Mouse (Mus musculus) heart, embryonic 12.5 days (tissue): ENCODE results near the gene Magi2. TPM values are rescaled to one million over a fixed set of nuclear protein-coding genes. Genes with fewer than 3 reads are reported as not detected.

ENCODE experiments used
- ATAC-seq: fragments of 200-750 bp; cut with Nextera tagmentation; 2 replicates; pipeline ENCODE4 v1.8.0; 2017; ENCODE audit warnings: moderate TSS enrichment, moderate library complexity; ENCODE audit not compliant: insufficient number of reproducible peaks, low FRiP score
- H3K27ac ChIP-seq: fragments of 300-500 bp; sonication (generic); 2 replicates; pipeline ENCODE4 v1.5.1; 2016; ENCODE audit warnings: mild to moderate bottlenecking, moderate library complexity; ENCODE audit not compliant: poor library complexity, severe bottlenecking
- H3K27me3 ChIP-seq: fragments of 300-500 bp; sonication (generic); replicated peaks from 2 replicates; pipeline ENCODE4 v1.6.1; 2016; ENCODE audit warnings: mild to moderate bottlenecking, moderate library complexity
- H3K36me3 ChIP-seq: fragments of 300-500 bp; sonication (generic); 2 replicates; pipeline ENCODE4 v1.6.1; 2016; ENCODE audit warnings: mild to moderate bottlenecking, moderate library complexity
- H3K4me1 ChIP-seq: fragments of 300-500 bp; sonication (generic); replicated peaks from 2 replicates; pipeline ENCODE4 v1.6.1; 2016; ENCODE audit warnings: mild to moderate bottlenecking
- H3K4me2 ChIP-seq: fragments of 300-500 bp; sonication (generic); 2 replicates; pipeline ENCODE4 v1.6.1; 2016; ENCODE audit warnings: mild to moderate bottlenecking, moderate library complexity
- H3K4me3 ChIP-seq: fragments of 300-500 bp; sonication (generic); 2 replicates; pipeline ENCODE4 v1.5.1; 2016; ENCODE audit warnings: mild to moderate bottlenecking
- H3K9ac ChIP-seq: fragments of 300-500 bp; sonication (generic); 2 replicates; pipeline ENCODE4 v1.6.1; 2016; ENCODE audit warnings: mild to moderate bottlenecking, moderate library complexity
- H3K9me3 ChIP-seq: fragments of 300-500 bp; sonication (generic); replicated peaks from 2 replicates; pipeline ENCODE4 v1.6.1; 2016; ENCODE audit warnings: mild to moderate bottlenecking, moderate library complexity
- WGBS: fragments of 180-500 bp; shearing (Covaris S2); methylation state at CpG from one replicate; pipeline ENCODE4 v1.1.7; 2016; 5-methylcytosine and 5-hydroxymethylcytosine counted together
- polyA plus RNA-seq: library from polyadenylated mRNA; unstranded; fragments of >200 nt; fragmentation: Nextera tagmentation; extraction: Ambion mirVana; gene quantifications from 2 replicates; pipeline ENCODE4 v1.2.1, GENCODE M21; 2016

Magi2 gene
- polyA plus RNA-seq, 1 experiment from 2014 or later: 3.9 TPM

- no peak overlapping the region for H3K9ac ChIP-seq
- no peaks in the 10 kb centered on the region for H3K36me3 ChIP-seq
- no peak overlapping the region for H3K4me2 ChIP-seq
- no peaks in the 10 kb centered on the region for H3K27me3 ChIP-seq
- 69% methylated on average over 3 of the region's 3 CpGs for WGBS
- no peaks in the 10 kb centered on the region for H3K4me1 ChIP-seq
- H3K4me3 ChIP-seq: no peak overlapping the region
- no peak for ATAC-seq
- H3K27ac ChIP-seq: no peak overlapping the region
- no peaks in the 10 kb centered on the region for H3K9me3 ChIP-seq
Measured at GRCm38 (mm10) chr5:20068921-20069486, 842.2 kb downstream of the Magi2 start.

- Histone ChIP-seq H3K27me3 (no peaks in the 10 kb centered on the region), H3K4me3 (no peak overlapping the region), H3K36me3 (no peaks in the 10 kb centered on the region), H3K9ac (no peak overlapping the region), H3K4me2 (no peak overlapping the region), H3K4me1 (no peaks in the 10 kb centered on the region), H3K9me3 (no peaks in the 10 kb centered on the region), H3K27ac (no peak overlapping the region)
- 72% methylated on average over 5 of the region's 5 CpGs for WGBS
- ATAC-seq: no peak
Measured at GRCm38 (mm10) chr5:20074101-20074500, 847.3 kb downstream of the Magi2 start.

GRCm38 (mm10) chr5:20074867-20075266 lies 848.0 kb downstream of the Magi2 start:
- 73% methylated on average over 4 of the region's 4 CpGs for WGBS
- Histone ChIP-seq H3K4me2 (no peak overlapping the region), H3K9ac (no peak overlapping the region), H3K4me1 (no peaks in the 10 kb centered on the region), H3K4me3 (no peak overlapping the region), H3K9me3 (no peaks in the 10 kb centered on the region), H3K27ac (no peak overlapping the region), H3K27me3 (no peaks in the 10 kb centered on the region), H3K36me3 (no peaks in the 10 kb centered on the region)
- ATAC-seq: no peak

GRCm38 (mm10) chr5:20078931-20079330 lies 852.1 kb downstream of the Magi2 start:
- Histone ChIP-seq H3K36me3 (no peaks in the 10 kb centered on the region), H3K27ac (no peak overlapping the region), H3K4me3 (no peak overlapping the region), H3K4me2 (no peak overlapping the region), H3K4me1 (no peaks in the 10 kb centered on the region), H3K9ac (no peak overlapping the region), H3K27me3 (no peaks in the 10 kb centered on the region), H3K9me3 (no peaks in the 10 kb centered on the region)
- 76% methylated on average over 7 of the region's 7 CpGs for WGBS
- ATAC-seq: no peak

- no peak for ATAC-seq
- no peaks in the 10 kb centered on the region for H3K27me3 ChIP-seq
- no peaks in the 10 kb centered on the region for H3K9me3 ChIP-seq
- no peak overlapping the region for H3K27ac ChIP-seq
- no peaks in the 10 kb centered on the region for H3K4me1 ChIP-seq
- H3K4me3 ChIP-seq: no peak overlapping the region
- WGBS: 69% methylated on average over 9 of the region's 9 CpGs
- H3K4me2 ChIP-seq: no peak overlapping the region
- no peak overlapping the region for H3K9ac ChIP-seq
- H3K36me3 ChIP-seq: no peaks in the 10 kb centered on the region
Measured at GRCm38 (mm10) chr5:20080605-20081309, 853.9 kb downstream of the Magi2 start.

- 76% methylated on average over 1 of the region's 1 CpGs for WGBS
- no peak for ATAC-seq
- Histone ChIP-seq H3K36me3 (no peaks in the 10 kb centered on the region), H3K4me2 (no peak overlapping the region), H3K27me3 (no peaks in the 10 kb centered on the region), H3K4me1 (no peaks in the 10 kb centered on the region), H3K27ac (no peak overlapping the region), H3K9ac (no peak overlapping the region), H3K9me3 (no peaks in the 10 kb centered on the region), H3K4me3 (no peak overlapping the region)
Measured at GRCm38 (mm10) chr5:20082368-20082767, 855.5 kb downstream of the Magi2 start.

- H3K4me2 ChIP-seq: no peak overlapping the region
- H3K27ac ChIP-seq: no peak overlapping the region
- H3K4me3 ChIP-seq: no peak overlapping the region
- no peak for ATAC-seq
- H3K9ac ChIP-seq: no peak overlapping the region
- 44% methylated on average over 6 of the region's 6 CpGs for WGBS
- no peaks in the 10 kb centered on the region for H3K4me1 ChIP-seq
- H3K9me3 ChIP-seq: no peaks in the 10 kb centered on the region
- no peaks in the 10 kb centered on the region for H3K27me3 ChIP-seq
- H3K36me3 ChIP-seq: no peaks in the 10 kb centered on the region
Measured at GRCm38 (mm10) chr5:20087083-20087482, 860.2 kb downstream of the Magi2 start.

GRCm38 (mm10) chr5:20103869-20104268 lies 877.0 kb downstream of the Magi2 start:
- H3K36me3 ChIP-seq: no peaks in the 10 kb centered on the region
- H3K4me1 ChIP-seq: no peaks in the 10 kb centered on the region
- ATAC-seq: no peak
- H3K27ac ChIP-seq: no peak overlapping the region
- H3K9me3 ChIP-seq: no peaks in the 10 kb centered on the region
- no peak overlapping the region for H3K4me3 ChIP-seq
- no peak overlapping the region for H3K4me2 ChIP-seq
- no peak overlapping the region for H3K9ac ChIP-seq
- no peaks in the 10 kb centered on the region for H3K27me3 ChIP-seq

GRCm38 (mm10) chr5:20104496-20104895 lies 877.7 kb downstream of the Magi2 start:
- H3K4me1 ChIP-seq: no peaks in the 10 kb centered on the region

GRCm38 (mm10) chr5:20109496-20109895 lies 882.7 kb downstream of the Magi2 start:
- no peak for ATAC-seq
- no peaks in the 10 kb centered on the region for H3K9me3 ChIP-seq
- H3K36me3 ChIP-seq: no peaks in the 10 kb centered on the region
- H3K27ac ChIP-seq: no peak overlapping the region
- H3K9ac ChIP-seq: no peak overlapping the region
- no peaks in the 10 kb centered on the region for H3K27me3 ChIP-seq
- H3K4me2 ChIP-seq: no peak overlapping the region
- H3K4me3 ChIP-seq: no peak overlapping the region
- 81% methylated on average over 3 of the region's 3 CpGs for WGBS
- H3K4me1 ChIP-seq: no peaks in the 10 kb centered on the region

More at GRCm38 (mm10) chr5:20104496-20104895, 877.7 kb downstream of the Magi2 start:
- no peak overlapping the region for H3K4me2 ChIP-seq
- no peaks in the 10 kb centered on the region for H3K36me3 ChIP-seq
- H3K27me3 ChIP-seq: no peaks in the 10 kb centered on the region
- 60% methylated on average over 3 of the region's 3 CpGs for WGBS
- no peak overlapping the region for H3K9ac ChIP-seq
- H3K27ac ChIP-seq: no peak overlapping the region
- no peaks in the 10 kb centered on the region for H3K9me3 ChIP-seq
- no peak overlapping the region for H3K4me3 ChIP-seq
- ATAC-seq: no peak

- no peaks in the 10 kb centered on the region for H3K36me3 ChIP-seq
- H3K27me3 ChIP-seq: no peaks in the 10 kb centered on the region
- no peak overlapping the region for H3K4me3 ChIP-seq
- H3K4me2 ChIP-seq: no peak overlapping the region
- ATAC-seq: no peak
- no peaks in the 10 kb centered on the region for H3K4me1 ChIP-seq
- H3K9me3 ChIP-seq: no peaks in the 10 kb centered on the region
- H3K9ac ChIP-seq: no peak overlapping the region
- WGBS: 55% methylated on average over 3 of the region's 3 CpGs
- H3K27ac ChIP-seq: no peak overlapping the region
Measured at GRCm38 (mm10) chr5:20117156-20117555, 890.3 kb downstream of the Magi2 start.

GRCm38 (mm10) chr5:20140235-20140634 lies 913.4 kb downstream of the Magi2 start:
- Histone ChIP-seq H3K27ac (no peak overlapping the region), H3K9ac (no peak overlapping the region), H3K4me3 (no peak overlapping the region), H3K36me3 (no peaks in the 10 kb centered on the region), H3K4me2 (no peak overlapping the region), H3K9me3 (no peaks in the 10 kb centered on the region), H3K4me1 (no peaks in the 10 kb centered on the region), H3K27me3 (no peaks in the 10 kb centered on the region)
- WGBS: 73% methylated on average over 2 of the region's 2 CpGs
- ATAC-seq: no peak
